Mouse (Mus musculus): ENCODE measurements at regions not wholly inside any gene's neighbourhood (a gene's known extent, or its start where the extent isn't known, plus 50 kb on each side); places are given as distances from the start of the nearest gene placed in this dataset.

DNA sequence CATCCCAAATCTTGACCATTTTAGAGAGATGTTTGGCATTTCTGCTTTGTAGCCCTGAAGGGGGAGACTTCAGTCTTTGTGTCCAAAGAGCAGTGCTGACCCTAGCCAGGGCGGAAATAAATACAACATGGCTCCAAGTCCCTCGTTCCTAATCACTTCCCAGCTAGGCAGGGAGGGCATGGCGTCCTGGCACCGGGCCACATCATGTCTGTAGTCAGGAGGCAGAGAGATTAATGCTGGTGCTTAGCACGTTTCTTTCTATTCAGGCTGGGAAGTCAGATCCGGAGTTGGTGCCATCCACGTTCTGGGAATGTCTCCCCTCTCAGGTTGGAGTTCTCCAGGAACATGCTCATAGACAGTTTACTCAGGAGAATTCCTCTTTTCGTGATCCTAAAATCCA lies 206.3 kb upstream of the Zfp64 start:
- Histone ChIP-seq H3K27me3 (replicated peaks; ENCODE audit: control insufficient read depth, insufficient read depth, low read length) (no peaks in the 10 kb centered on the region), H3K9ac (ENCODE audit: low read depth, low read length) (no peak overlapping the region), H3K4me1 (ENCODE audit: control insufficient read depth, insufficient read depth, low read depth, low read length) (peaks cover 5% of the 10 kb centered on the region), H3K36me3 (ENCODE audit: control insufficient read depth, insufficient read depth, low read length) (no peaks in the 10 kb centered on the region), H3K4me3 (ENCODE audit: low read length) (no peak overlapping the region), H3K9me3 (ENCODE audit: control insufficient read depth, low read length) (no peaks in the 10 kb centered on the region), H3K27ac (ENCODE audit: low read depth, low read length) (no peak overlapping the region), H3K4me2 (ENCODE audit: low read length) (no peak overlapping the region)
- 64% methylated on average over 8 of the region's 8 CpGs for WGBS
- no peak for ATAC-seq

DNA sequence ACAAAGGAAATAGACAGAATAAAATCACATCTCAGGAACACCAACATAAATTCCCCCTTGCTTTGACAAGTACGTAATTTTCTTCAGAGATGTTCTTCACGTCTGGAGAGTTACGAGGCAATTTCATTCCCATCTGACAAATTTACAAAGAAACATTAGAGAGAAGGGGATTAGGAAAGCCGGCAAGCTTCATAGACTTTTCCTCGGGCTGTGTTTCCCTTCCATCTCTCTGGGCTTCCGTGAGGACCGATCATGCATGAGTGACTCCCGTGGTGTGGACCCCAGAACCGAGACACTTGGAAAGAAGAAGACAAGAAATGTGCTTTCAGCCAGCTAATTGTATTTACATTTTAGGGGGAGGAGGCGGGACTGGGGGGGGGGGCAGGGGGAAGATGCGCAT lies 203.4 kb upstream of the Zfp64 start:
- no peak for ATAC-seq
- no peaks in the 10 kb centered on the region for H3K27me3 ChIP-seq (replicated peaks; ENCODE audit: control insufficient read depth, insufficient read depth, low read length)
- H3K9ac ChIP-seq (ENCODE audit: low read depth, low read length) = no peak overlapping the region
- no peaks in the 10 kb centered on the region for H3K9me3 ChIP-seq (ENCODE audit: control insufficient read depth, low read length)
- peaks cover 10% of the 10 kb centered on the region for H3K4me1 ChIP-seq (ENCODE audit: control insufficient read depth, insufficient read depth, low read depth, low read length)
- no peak overlapping the region for H3K4me3 ChIP-seq (ENCODE audit: low read length)
- H3K36me3 ChIP-seq (ENCODE audit: control insufficient read depth, insufficient read depth, low read length) = no peaks in the 10 kb centered on the region
- H3K27ac ChIP-seq (ENCODE audit: low read depth, low read length) = no peak overlapping the region
- WGBS = 27% methylated on average over 11 of the region's 11 CpGs
- peak overlapping the region; percentile 9 for H3K4me2 ChIP-seq (ENCODE audit: low read length)

DNA sequence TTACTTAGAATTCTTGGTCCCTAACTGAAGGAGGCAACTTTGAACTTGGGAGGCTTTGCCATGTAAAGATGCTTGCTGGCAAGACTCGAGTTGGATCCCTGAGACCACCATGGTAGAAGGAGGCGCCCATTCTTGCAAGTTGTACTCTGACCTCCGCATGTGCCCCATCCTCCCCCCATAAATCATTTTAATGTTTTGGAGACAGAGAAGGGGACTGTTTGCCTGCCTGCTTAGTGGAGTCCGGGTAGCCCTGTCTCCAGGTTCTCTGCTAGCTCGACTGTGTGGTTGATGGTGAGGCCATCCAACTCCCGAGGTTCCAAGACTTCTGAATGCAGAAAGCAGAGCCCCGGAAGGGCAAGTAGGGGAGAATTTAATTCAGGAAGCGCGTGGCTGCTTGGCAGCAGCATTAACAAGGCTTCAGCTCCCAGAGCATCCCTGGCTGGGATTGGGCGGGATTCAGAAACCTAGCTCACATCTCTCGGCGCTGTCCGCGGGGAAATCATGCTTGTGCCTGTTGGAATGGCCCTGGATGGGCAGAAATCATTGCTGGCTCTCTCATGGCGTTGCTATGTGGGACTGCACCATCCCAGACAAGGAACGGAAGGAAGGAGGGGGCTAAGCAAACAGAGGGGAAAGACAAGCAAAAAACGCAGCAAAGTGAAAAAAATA lies 202.8 kb upstream of the Zfp64 start:
- ATAC-seq = no peak
- WGBS = 41% methylated on average over 17 of the region's 17 CpGs
- H3K9ac ChIP-seq (ENCODE audit: low read depth, low read length) = peak overlapping the region; percentile 22

DNA sequence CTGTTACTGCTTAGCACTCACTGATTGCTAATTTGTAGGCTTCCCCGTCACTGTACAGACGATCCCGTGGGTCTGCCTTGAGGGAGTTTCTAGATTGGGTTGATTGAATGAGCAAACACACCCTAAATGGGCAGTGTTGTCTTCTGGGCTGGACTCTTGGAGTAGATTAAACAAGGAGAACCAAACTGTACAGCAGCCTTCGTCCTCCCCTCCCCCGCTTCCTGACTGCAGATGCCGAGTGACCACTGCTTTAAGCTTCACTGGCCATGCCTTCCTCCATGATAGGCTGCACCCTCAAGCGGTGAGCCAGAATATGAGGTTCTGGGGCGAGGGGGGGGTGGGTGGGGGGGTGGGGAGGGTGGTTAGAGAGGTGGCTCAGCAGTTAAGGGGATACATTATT lies 201.5 kb upstream of the Zfp64 start:
- H3K4me3 ChIP-seq (ENCODE audit: low read length) = no peak overlapping the region
- 69% methylated on average over 8 of the region's 8 CpGs for WGBS

More for the DNA sequence above, 202.8 kb upstream of the Zfp64 start:
- Histone ChIP-seq H3K4me1 (ENCODE audit: control insufficient read depth, insufficient read depth, low read depth, low read length) (peaks cover 10% of the 10 kb centered on the region), H3K27me3 (replicated peaks; ENCODE audit: control insufficient read depth, insufficient read depth, low read length) (no peaks in the 10 kb centered on the region), H3K27ac (ENCODE audit: low read depth, low read length) (peak overlapping the region; percentile 63), H3K9me3 (ENCODE audit: control insufficient read depth, low read length) (no peaks in the 10 kb centered on the region), H3K4me3 (ENCODE audit: low read length) (no peak overlapping the region; the same call in 1 of the 2 replicates), H3K36me3 (ENCODE audit: control insufficient read depth, insufficient read depth, low read length) (no peaks in the 10 kb centered on the region), H3K4me2 (ENCODE audit: low read length) (peak overlapping the region; percentile 9)

DNA sequence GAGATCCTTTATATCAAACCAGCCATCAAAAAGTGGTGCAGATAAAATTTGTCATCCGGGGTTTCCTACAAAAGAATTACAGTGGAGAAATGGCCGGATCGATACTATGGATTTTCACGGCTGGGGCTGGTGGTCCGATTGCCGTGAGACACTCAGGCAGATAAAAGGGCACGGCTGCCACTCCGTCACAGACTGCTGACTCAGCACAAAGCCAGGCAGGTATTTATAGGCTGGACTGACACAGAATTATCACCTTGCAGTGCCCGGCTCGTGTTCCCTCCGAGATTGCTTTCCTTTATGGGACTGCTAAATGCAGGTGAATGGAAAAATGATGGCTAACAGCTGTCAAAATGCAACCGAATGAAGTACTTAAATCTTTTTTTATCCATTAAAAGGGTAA lies 199.5 kb upstream of the Zfp64 start:
- no peak overlapping the region for H3K9ac ChIP-seq (ENCODE audit: low read depth, low read length)
- H3K9me3 ChIP-seq (ENCODE audit: control insufficient read depth, low read length) = no peaks in the 10 kb centered on the region
- H3K27ac ChIP-seq (ENCODE audit: low read depth, low read length) = no peak overlapping the region
- no peak overlapping the region for H3K4me3 ChIP-seq (ENCODE audit: low read length)
- WGBS = 70% methylated on average over 12 of the region's 12 CpGs
- H3K4me2 ChIP-seq (ENCODE audit: low read length) = no peak overlapping the region
- H3K27me3 ChIP-seq (replicated peaks; ENCODE audit: control insufficient read depth, insufficient read depth, low read length) = no peaks in the 10 kb centered on the region
- H3K4me1 ChIP-seq (ENCODE audit: control insufficient read depth, insufficient read depth, low read depth, low read length) = peaks cover 10% of the 10 kb centered on the region
- H3K36me3 ChIP-seq (ENCODE audit: control insufficient read depth, insufficient read depth, low read length) = no peaks in the 10 kb centered on the region
- no peak for ATAC-seq

More for the DNA sequence above, 201.5 kb upstream of the Zfp64 start:
- H3K27me3 ChIP-seq (replicated peaks; ENCODE audit: control insufficient read depth, insufficient read depth, low read length) = no peaks in the 10 kb centered on the region
- no peak overlapping the region for H3K9ac ChIP-seq (ENCODE audit: low read depth, low read length)
- no peaks in the 10 kb centered on the region for H3K36me3 ChIP-seq (ENCODE audit: control insufficient read depth, insufficient read depth, low read length)
- no peak overlapping the region for H3K4me2 ChIP-seq (ENCODE audit: low read length)
- no peaks in the 10 kb centered on the region for H3K9me3 ChIP-seq (ENCODE audit: control insufficient read depth, low read length)
- no peak overlapping the region for H3K27ac ChIP-seq (ENCODE audit: low read depth, low read length)
- H3K4me1 ChIP-seq (ENCODE audit: control insufficient read depth, insufficient read depth, low read depth, low read length) = peaks cover 10% of the 10 kb centered on the region
- ATAC-seq = no peak

DNA sequence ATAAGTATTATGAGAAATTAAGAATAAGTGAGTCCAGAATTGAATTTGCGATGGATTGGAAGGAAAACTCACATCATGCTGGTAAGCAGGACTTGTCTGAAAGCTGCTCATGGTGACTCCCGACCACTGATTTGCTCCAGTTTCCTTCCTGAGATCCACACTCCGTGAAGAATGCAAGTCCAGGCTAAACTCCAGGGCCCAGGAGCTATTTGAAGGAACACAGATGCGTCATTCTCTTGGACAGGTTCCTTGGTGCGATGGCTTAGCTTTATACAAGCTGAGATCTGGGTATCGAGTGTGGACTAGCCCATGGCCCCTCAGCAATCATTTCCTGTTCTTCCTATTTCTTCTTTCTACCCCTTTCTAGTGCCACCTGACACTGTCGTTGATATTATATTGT lies 192.3 kb upstream of the Zfp64 start:
- H3K27ac ChIP-seq (ENCODE audit: low read depth, low read length) = no peak overlapping the region
- no peak for ATAC-seq
- H3K27me3 ChIP-seq (replicated peaks; ENCODE audit: control insufficient read depth, insufficient read depth, low read length) = no peaks in the 10 kb centered on the region
- H3K36me3 ChIP-seq (ENCODE audit: control insufficient read depth, insufficient read depth, low read length) = no peaks in the 10 kb centered on the region
- H3K4me1 ChIP-seq (ENCODE audit: control insufficient read depth, insufficient read depth, low read depth, low read length) = no peaks in the 10 kb centered on the region
- H3K4me3 ChIP-seq (ENCODE audit: low read length) = no peak overlapping the region
- 90% methylated on average over 7 of the region's 7 CpGs for WGBS
- H3K9me3 ChIP-seq (ENCODE audit: control insufficient read depth, low read length) = no peaks in the 10 kb centered on the region
- H3K4me2 ChIP-seq (ENCODE audit: low read length) = no peak overlapping the region
- H3K9ac ChIP-seq (ENCODE audit: low read depth, low read length) = no peak overlapping the region

DNA sequence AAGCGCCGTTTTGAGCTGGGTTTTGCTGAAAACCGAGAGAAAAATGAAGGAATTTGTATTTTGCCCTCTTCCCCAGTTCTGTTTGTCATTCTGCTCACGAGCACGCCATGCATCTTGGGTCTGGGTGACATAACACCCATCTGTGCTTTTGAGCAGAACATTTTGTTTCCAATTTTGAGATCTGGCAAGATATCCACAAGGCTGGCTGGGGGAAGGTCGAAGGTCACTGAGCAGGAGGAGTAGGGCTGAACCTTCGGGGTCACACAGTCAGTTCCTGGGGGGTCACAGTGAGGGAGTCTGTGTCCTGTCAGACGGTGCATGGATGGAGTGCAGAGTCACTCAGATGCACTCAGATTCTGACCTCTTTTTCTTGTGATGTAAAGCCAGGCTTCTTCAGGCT lies 186.8 kb upstream of the Zfp64 start:
- H3K4me3 ChIP-seq (ENCODE audit: low read length) = no peak overlapping the region
- no peak overlapping the region for H3K9ac ChIP-seq (ENCODE audit: low read depth, low read length)
- WGBS = 78% methylated on average over 8 of the region's 8 CpGs
- no peak overlapping the region for H3K27ac ChIP-seq (ENCODE audit: low read depth, low read length)
- no peaks in the 10 kb centered on the region for H3K9me3 ChIP-seq (ENCODE audit: control insufficient read depth, low read length)
- ATAC-seq = no peak
- no peaks in the 10 kb centered on the region for H3K27me3 ChIP-seq (replicated peaks; ENCODE audit: control insufficient read depth, insufficient read depth, low read length)
- H3K4me1 ChIP-seq (ENCODE audit: control insufficient read depth, insufficient read depth, low read depth, low read length) = no peaks in the 10 kb centered on the region
- H3K4me2 ChIP-seq (ENCODE audit: low read length) = no peak overlapping the region
- no peaks in the 10 kb centered on the region for H3K36me3 ChIP-seq (ENCODE audit: control insufficient read depth, insufficient read depth, low read length)

DNA sequence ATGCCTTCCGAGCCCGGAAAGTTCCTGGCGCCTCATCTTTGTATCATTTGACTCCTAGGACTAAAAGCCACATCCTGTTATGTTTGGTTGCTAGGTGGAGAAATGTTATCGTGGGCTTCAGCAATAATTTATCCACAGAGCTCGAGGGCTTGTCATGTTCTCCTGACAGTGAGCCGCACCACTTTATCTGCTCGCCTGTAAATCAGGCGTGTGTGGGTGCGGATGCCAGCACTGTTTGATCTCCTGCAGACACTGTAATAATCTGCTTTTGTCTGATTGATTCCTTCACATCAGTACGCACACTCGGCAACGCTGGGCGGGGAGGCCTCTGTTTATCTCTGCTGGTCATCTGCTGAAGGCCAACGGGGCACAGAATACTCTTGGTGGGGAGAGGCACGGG lies 178.5 kb upstream of the Zfp64 start:
- no peak overlapping the region for H3K4me3 ChIP-seq (ENCODE audit: low read length)
- 41% methylated on average over 15 of the region's 15 CpGs for WGBS
- no peak overlapping the region; the same call in 1 of the 2 replicates for H3K27ac ChIP-seq (ENCODE audit: low read depth, low read length)
- no peaks in the 10 kb centered on the region for H3K36me3 ChIP-seq (ENCODE audit: control insufficient read depth, insufficient read depth, low read length)
- peaks cover 11% of the 10 kb centered on the region for H3K4me1 ChIP-seq (ENCODE audit: control insufficient read depth, insufficient read depth, low read depth, low read length)
- H3K9ac ChIP-seq (ENCODE audit: low read depth, low read length) = no peak overlapping the region
- no peaks in the 10 kb centered on the region for H3K27me3 ChIP-seq (replicated peaks; ENCODE audit: control insufficient read depth, insufficient read depth, low read length)
- H3K4me2 ChIP-seq (ENCODE audit: low read length) = no peak overlapping the region
- no peak for ATAC-seq
- H3K9me3 ChIP-seq (ENCODE audit: control insufficient read depth, low read length) = no peaks in the 10 kb centered on the region

DNA sequence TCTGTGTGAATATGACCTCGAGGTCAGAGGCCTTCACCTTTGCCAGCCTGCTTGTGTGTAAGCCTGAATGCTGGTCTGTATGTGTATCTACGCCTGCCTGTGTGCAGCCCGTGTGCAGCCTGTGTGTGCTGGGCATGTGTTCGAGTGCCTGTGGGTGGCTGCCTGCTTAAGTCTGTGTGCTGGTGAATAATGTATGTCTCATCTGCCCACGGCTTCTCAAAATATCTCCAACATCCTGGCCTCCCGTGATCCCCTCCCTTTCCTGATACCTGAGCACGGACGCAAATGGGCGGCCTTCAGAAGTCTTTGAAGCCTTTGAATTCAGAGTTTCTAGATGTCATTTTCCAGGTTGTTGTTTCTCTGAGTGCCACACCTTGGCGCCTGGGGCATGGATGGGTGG lies 170.1 kb upstream of the Zfp64 start:
- WGBS = 88% methylated on average over 10 of the region's 10 CpGs
- H3K9me3 ChIP-seq (ENCODE audit: control insufficient read depth, low read length) = peaks cover 6% of the 10 kb centered on the region; the same call in 1 of the 2 replicates
- no peaks in the 10 kb centered on the region for H3K4me1 ChIP-seq (ENCODE audit: control insufficient read depth, insufficient read depth, low read depth, low read length)
- H3K9ac ChIP-seq (ENCODE audit: low read depth, low read length) = no peak overlapping the region
- no peak for ATAC-seq
- H3K4me2 ChIP-seq (ENCODE audit: low read length) = no peak overlapping the region
- no peaks in the 10 kb centered on the region for H3K27me3 ChIP-seq (replicated peaks; ENCODE audit: control insufficient read depth, insufficient read depth, low read length)
- H3K4me3 ChIP-seq (ENCODE audit: low read length) = no peak overlapping the region
- no peaks in the 10 kb centered on the region for H3K36me3 ChIP-seq (ENCODE audit: control insufficient read depth, insufficient read depth, low read length)
- no peak overlapping the region for H3K27ac ChIP-seq (ENCODE audit: low read depth, low read length)

Data from hindbrain, embryonic 16.5 days (tissue).